Mouse (Mus musculus) heart, embryonic 11.5 days (tissue): ENCODE results near the gene Xpo5. TPM values are rescaled to one million over a fixed set of nuclear protein-coding genes. Genes with fewer than 3 reads are reported as not detected.

Experiments used
- microRNA counts: library from miRNA; unstranded; fragments of <30 nt; microRNA quantifications from one replicate; lab custom pipeline; 2015
- microRNA-seq: library from miRNA; unstranded; fragments of <30 nt; microRNA quantifications from one replicate; pipeline ENCODE4, GENCODE M21; 2016; ENCODE audit warnings: borderline number of aligned reads
- polyA plus RNA-seq: library from polyadenylated mRNA; unstranded; fragments of >200 nt; fragmentation: Nextera tagmentation; extraction: Ambion mirVana; gene quantifications from 2 replicates; pipeline ENCODE4 v1.2.1, GENCODE M21; 2014

Gene Xpo5
- polyA plus RNA-seq, 1 experiment from 2014 or later: 32.3 TPM

MicroRNA genes within 50 kb of the gene (microRNA counts, 519-probe panel; counts per million panel counts)
- 32.2 counts per million for microRNA mmu-miR-693-3p (lab: Ali Mortazavi, UCI)
- microRNA mmu-miR-693-5p (lab: Ali Mortazavi, UCI): 32.2 counts per million

Small RNA genes lying within 50 kb of the gene (microRNA-seq; reads per million reads assigned to microRNA genes)
- gene Mir693: 0.34 reads per million

Other genes with a start within 250 kb of the Xpo5 start
- gene Vegfa, start 170.4 kb upstream of the Xpo5 start, polyA plus RNA-seq: 4.9 and 7.4 TPM in 2 replicates
- 118 and 123 TPM in 2 replicates for gene Mrps18a, start 91.8 kb upstream of the Xpo5 start, polyA plus RNA-seq
- 6.1 and 6.7 TPM in 2 replicates for gene Rsph9, start 58.6 kb upstream of the Xpo5 start, polyA plus RNA-seq
- gene Mad2l1bp, start 49.2 kb upstream of the Xpo5 start, polyA plus RNA-seq: 38.8 and 39.8 TPM in 2 replicates
- 24.9 and 28.6 TPM in 2 replicates for gene Gtpbp2, start 41.8 kb upstream of the Xpo5 start, polyA plus RNA-seq
- gene Polh, start 137 bp upstream of the Xpo5 start, polyA plus RNA-seq: 12.1 and 12.3 TPM in 2 replicates
- gene Polr1c, start 45.3 kb downstream of the Xpo5 start, polyA plus RNA-seq: 56.0 and 56.1 TPM in 2 replicates
- gene Yipf3, start 45.3 kb downstream of the Xpo5 start, polyA plus RNA-seq: 77.8 and 83.0 TPM in 2 replicates
- 0.70 and 0.79 TPM in 2 replicates for gene Lrrc73, start 50.7 kb downstream of the Xpo5 start, polyA plus RNA-seq
- gene Tjap1, start 80.2 kb downstream of the Xpo5 start, polyA plus RNA-seq: 36.8 and 37.0 TPM in 2 replicates
- 0.27 TPM in 1 of 2 replicates, not detected in the other for gene Dlk2, start 94.6 kb downstream of the Xpo5 start, polyA plus RNA-seq
- 3.4 and 4.3 TPM in 2 replicates for gene Abcc10, start 125.6 kb downstream of the Xpo5 start, polyA plus RNA-seq
- 6.1 and 8.2 TPM in 2 replicates for gene Zfp318, start 180.9 kb downstream of the Xpo5 start, polyA plus RNA-seq
- 0.39 and 0.97 TPM in 2 replicates for gene Crip3, start 226.1 kb downstream of the Xpo5 start, polyA plus RNA-seq
- gene Slc22a7, start 235.7 kb downstream of the Xpo5 start, polyA plus RNA-seq: 0.20 TPM in 1 of 2 replicates, not detected in the other